Mouse (Mus musculus) limb, embryonic 15.5 days (tissue): ENCODE data around the gene Slc45a3. TPM values are rescaled to one million over a fixed set of nuclear protein-coding genes. Genes with fewer than 3 reads are reported as not detected.

Source experiments
- ATAC-seq: fragments of 200-750 bp; cut with Nextera tagmentation; 2 replicates; pipeline ENCODE4 v1.8.0; 2017; ENCODE audit warnings: low read depth, moderate TSS enrichment; ENCODE audit not compliant: insufficient number of reproducible peaks, low FRiP score, low TSS enrichment
- H3K27ac ChIP-seq: fragments of 300-500 bp; sonication (generic); 2 replicates; pipeline ENCODE4 v1.5.1; 2015; ENCODE audit warnings: moderate library complexity, mild to moderate bottlenecking, inconsistent platforms
- H3K27me3 ChIP-seq: fragments of 300-500 bp; sonication (generic); 2 replicates; pipeline ENCODE4 v1.6.1; 2015; ENCODE audit warnings: inconsistent platforms
- H3K36me3 ChIP-seq: fragments of 300-500 bp; sonication (generic); 2 replicates; pipeline ENCODE4 v1.6.1; 2015; ENCODE audit warnings: inconsistent platforms
- H3K4me1 ChIP-seq: fragments of 300-500 bp; sonication (generic); 2 replicates; pipeline ENCODE4 v1.6.1; 2015; ENCODE audit warnings: inconsistent platforms
- H3K4me2 ChIP-seq: fragments of 300-500 bp; sonication (generic); 2 replicates; pipeline ENCODE4 v1.6.1; 2015; ENCODE audit warnings: mild to moderate bottlenecking, inconsistent platforms
- H3K4me3 ChIP-seq: fragments of 300-500 bp; sonication (generic); 2 replicates; pipeline ENCODE4 v1.5.1; 2015; ENCODE audit warnings: mild to moderate bottlenecking, inconsistent platforms
- H3K9ac ChIP-seq: fragments of 300-500 bp; sonication (generic); 2 replicates; pipeline ENCODE4 v1.6.1; 2015; ENCODE audit warnings: inconsistent platforms
- H3K9me3 ChIP-seq: fragments of 300-500 bp; sonication (generic); 2 replicates; pipeline ENCODE4 v1.6.1; 2016; ENCODE audit warnings: inconsistent platforms
- WGBS: fragments of 180-500 bp; shearing (Covaris S2); methylation state at CpG from one replicate; pipeline ENCODE4 v1.1.7; 2015; 5-methylcytosine and 5-hydroxymethylcytosine counted together
- polyA plus RNA-seq: library from polyadenylated mRNA; unstranded; fragments of >200 nt; fragmentation: Nextera tagmentation; extraction: Ambion mirVana; gene quantifications from 2 replicates; pipeline ENCODE4 v1.2.1, GENCODE M21; 2015

Gene Slc45a3
- polyA plus RNA-seq, 1 experiment from 2014 or later = 14.2 TPM

DNA sequence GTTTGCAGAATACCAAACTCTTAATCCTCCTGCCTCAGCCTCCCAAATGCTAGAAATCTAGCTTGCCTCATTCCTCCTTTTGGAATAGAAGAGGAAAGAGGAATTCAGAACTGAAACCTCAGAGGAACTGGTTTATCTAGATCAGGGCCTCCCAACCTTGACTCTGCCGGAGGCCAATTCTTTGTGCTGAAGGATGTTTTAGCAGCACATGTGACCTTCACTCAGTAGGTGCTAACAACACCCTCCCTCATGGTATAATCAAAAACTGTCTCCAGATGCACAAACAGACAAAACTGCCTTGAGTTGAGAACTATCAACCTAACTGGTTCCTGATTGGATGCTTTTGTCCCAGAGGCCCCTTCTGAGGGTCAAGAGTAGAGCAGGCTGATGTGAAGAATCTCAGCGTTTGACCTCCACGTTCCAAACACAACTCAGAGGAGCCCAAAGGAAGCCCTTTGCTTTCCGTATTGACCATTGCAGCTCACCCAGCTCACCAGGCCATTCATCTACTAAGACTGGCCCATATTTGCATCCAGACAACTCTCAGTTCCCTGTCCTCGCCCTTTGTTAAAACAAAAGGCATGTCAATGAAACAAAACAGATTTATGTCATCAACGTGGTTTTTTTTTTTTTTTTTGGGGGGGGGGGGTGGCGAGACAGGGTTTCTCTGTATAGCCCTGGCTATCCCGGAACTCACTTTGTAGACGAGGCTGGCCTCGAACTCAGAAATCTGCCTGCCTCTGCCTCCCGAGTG, 16.1 kb upstream of the Slc45a3 start:
- Histone ChIP-seq H3K9ac (no peak overlapping the region), H3K27me3 (no peaks in the 10 kb centered on the region), H3K4me3 (no peak overlapping the region), H3K4me1 (peaks cover 14% of the 10 kb centered on the region; the same call in 1 of the 2 replicates), H3K9me3 (no peaks in the 10 kb centered on the region), H3K4me2 (no peak overlapping the region), H3K27ac (no peak overlapping the region), H3K36me3 (no peaks in the 10 kb centered on the region)
- WGBS = 86% methylated on average over 11 of the region's 11 CpGs
- ATAC-seq = no peak

DNA sequence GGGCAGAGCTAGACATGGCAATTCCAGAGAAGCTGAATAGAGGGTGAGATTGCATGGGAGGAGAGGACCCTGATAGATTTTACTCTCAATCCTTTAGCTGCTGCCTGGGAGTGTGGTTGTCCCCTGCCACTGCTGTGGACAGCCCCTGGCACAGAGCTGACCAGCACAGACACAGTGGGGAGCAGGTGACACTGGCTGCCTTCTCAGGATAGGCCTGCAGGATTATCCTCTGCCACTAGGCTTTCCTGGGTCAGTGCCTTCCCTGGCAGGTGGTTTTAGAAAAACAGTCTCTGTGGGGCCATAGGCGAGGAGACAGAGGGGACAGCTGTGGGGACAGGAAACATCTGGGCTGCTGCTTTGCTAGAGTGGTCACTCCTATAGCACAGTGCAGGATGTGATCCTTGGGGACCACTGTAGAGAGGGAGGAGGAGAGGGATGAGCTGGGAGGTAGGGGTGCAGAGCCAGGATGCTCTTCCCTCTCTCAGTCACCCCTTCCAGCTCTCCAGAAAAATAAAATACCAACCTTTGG, 14.7 kb upstream of the Slc45a3 start:
- 29% methylated on average over 1 of the region's 1 CpGs for WGBS
- Histone ChIP-seq H3K4me2 (no peak overlapping the region), H3K9me3 (no peaks in the 10 kb centered on the region), H3K27me3 (no peaks in the 10 kb centered on the region), H3K36me3 (no peaks in the 10 kb centered on the region), H3K4me3 (no peak overlapping the region), H3K4me1 (peaks cover 11% of the 10 kb centered on the region; the same call in 1 of the 2 replicates), H3K9ac (no peak overlapping the region), H3K27ac (no peak overlapping the region)
- ATAC-seq = no peak

DNA sequence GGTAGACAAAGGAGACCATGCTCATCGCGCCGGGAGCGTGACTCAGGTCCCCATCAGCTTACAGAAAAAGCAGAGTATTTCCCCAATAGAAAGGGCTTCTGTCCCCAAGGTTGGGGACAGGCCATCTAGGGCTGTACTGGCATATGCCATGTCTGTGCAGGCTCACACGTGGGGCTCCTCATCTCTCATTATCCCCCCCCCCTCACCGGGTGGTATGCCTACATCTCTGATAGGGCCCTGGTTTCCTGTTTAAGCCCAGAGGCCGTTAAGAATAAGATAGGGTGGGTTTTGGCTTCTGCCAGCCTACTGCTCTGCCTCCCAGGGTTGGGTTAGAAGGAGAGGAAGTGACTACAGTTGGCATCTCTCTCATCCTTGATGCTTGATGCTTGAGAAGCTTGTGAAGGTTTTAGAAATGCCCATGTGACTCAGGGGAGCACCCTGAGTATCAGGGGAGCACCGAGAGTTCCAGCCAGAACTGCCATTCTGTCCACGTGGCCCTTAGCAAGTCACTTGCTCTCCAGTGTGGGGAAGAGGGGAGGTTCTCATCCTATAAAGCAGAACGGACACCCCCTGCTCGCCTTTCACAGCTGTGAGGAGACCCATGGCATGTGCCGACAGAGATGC, 8.4 kb upstream of the Slc45a3 start:
- H3K4me3 ChIP-seq = no peak overlapping the region
- 78% methylated on average over 12 of the region's 12 CpGs for WGBS

DNA sequence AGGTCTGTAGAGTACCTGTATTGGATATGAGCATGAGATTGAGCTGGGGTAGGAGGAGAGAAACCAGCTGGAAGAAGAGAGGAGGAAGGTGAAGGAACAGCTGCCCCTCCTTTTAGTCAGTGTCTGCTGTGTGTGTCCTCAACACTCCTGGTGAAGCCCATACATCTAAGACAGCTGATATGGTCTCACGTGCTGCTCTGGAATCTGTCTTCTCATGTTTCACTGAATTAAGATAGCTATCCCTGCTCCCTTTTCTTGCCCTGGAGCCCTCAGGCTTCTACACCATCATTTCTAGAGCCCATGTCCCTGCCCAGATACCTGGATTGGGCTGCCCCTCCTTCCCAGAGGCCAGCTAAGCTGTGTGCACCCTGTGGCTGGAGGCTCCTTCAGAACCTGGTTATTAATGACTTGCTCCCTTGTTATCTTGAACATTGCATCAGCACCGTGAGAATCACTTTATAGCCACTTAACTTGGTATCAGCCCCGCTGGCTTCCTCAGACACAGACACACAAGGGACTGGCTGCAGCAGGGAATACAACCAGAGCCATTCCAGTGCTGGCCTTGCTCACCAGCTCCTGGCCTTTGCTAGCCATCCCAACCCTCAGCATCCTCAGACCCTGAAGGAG, 7.5 kb upstream of the Slc45a3 start:
- Histone ChIP-seq H3K4me3 (no peak overlapping the region), H3K4me1 (no peaks in the 10 kb centered on the region), H3K27me3 (peaks cover 4% of the 10 kb centered on the region; the same call in 1 of the 2 replicates), H3K9me3 (no peaks in the 10 kb centered on the region), H3K36me3 (no peaks in the 10 kb centered on the region), H3K4me2 (no peak overlapping the region), H3K27ac (no peak overlapping the region), H3K9ac (no peak overlapping the region)
- whole genome bisulfite sequencing = 15% methylated on average over 3 of the region's 3 CpGs
- no peak for ATAC-seq

More for the DNA sequence above, 8.4 kb upstream of the Slc45a3 start:
- Histone ChIP-seq H3K27ac (no peak overlapping the region), H3K36me3 (no peaks in the 10 kb centered on the region), H3K9me3 (no peaks in the 10 kb centered on the region), H3K4me1 (no peaks in the 10 kb centered on the region), H3K4me2 (no peak overlapping the region), H3K9ac (no peak overlapping the region), H3K27me3 (no peaks in the 10 kb centered on the region)
- no peak for ATAC-seq

DNA sequence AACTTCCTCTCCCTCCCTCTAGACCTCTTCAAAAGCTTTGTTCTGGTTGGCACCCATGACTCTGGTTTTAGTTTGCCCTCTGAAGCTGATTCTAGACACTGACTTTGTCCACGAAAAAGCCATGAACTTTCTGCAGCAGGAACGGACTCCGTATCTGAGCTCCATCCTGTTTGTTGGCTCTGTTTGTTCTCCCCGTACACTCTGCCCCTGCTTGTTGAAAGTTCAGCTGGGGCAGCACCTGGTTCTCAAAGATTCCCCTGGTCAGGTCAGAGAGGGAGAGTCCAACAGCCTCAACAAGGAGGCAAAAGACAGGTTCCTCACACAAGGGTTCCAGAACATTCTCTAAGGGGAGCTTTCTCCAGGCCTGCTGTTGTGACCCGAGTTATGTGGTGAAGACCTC, 5.4 kb upstream of the Slc45a3 start:
- Histone ChIP-seq H3K27me3 (peaks cover 17% of the 10 kb centered on the region), H3K36me3 (no peaks in the 10 kb centered on the region), H3K9me3 (no peaks in the 10 kb centered on the region), H3K4me2 (no peak overlapping the region), H3K27ac (no peak overlapping the region), H3K4me3 (no peak overlapping the region), H3K4me1 (peaks cover under 1% of the 10 kb centered on the region), H3K9ac (no peak overlapping the region)
- WGBS = 75% methylated on average over 5 of the region's 5 CpGs
- no peak for ATAC-seq

DNA sequence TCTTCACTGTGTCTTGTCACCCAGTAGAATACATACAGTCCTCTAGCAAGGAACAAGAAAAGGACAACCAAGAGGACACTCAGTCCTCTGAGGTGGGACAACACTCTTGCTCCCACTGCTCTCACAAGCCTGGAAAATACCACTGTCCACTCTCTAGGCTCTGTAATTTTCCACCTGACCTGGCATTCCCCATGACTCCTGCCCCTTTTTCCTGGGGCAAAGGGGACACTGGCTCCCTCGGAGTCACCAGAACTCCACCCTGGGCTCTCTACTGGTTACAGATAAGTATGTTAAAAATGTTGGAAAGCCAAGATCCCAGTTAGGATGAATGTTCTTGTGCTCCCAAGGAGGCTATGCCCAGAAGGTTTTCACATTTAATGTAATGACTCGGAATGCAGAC, 1.8 kb upstream of the Slc45a3 start:
- H3K27ac ChIP-seq = no peak overlapping the region
- H3K4me1 ChIP-seq = peaks cover 18% of the 10 kb centered on the region
- H3K27me3 ChIP-seq = peaks cover 49% of the 10 kb centered on the region
- H3K9me3 ChIP-seq = no peaks in the 10 kb centered on the region
- 65% methylated on average over 2 of the region's 2 CpGs for WGBS
- H3K4me3 ChIP-seq = no peak overlapping the region
- no peak overlapping the region for H3K9ac ChIP-seq
- H3K4me2 ChIP-seq = no peak overlapping the region
- no peak for ATAC-seq
- H3K36me3 ChIP-seq = no peaks in the 10 kb centered on the region

DNA sequence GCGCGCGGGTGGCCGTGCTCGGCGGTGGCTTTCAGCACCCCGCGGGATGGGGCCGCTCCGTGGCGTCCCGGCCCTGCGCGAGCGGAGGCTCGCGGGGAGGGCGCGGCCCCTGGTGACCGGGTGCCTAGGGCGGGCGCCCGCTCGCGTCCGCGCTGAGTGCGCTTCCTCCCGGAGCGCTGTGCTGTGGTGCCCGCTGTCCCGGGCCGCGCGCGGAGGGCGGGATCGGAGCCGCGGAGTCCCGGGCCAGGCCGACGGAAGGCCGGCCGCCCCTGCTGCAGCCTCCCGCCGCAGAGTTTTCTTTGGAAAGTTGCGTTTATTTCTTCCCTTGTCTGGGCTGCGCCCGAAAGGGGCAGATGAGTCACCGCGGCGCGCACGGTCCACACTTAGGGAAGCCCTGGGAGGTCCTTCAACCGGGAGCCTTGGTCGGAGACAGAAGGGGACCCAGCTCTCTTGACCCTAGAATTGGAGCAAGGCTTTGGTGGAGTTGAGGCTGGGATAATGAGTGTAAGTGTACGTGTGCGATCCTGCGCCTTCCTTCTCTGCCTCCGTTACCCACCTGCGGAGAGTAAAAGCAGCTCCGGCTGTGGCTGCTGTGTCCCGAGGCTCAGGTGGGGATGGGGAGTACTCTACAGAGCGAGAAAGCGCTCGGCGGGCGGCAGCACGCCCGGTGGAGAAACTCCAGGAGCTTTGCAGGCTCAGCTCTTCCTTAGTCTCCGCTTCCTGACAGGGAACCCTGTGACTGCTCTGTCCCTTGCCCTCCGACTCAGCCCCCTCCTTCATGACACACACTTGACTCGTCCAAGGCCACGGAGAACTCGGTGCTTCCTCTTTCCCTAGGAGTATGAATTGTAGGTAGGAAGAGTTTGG, 551 bp downstream of the Slc45a3 start:
- WGBS = under 1% methylated on average over 75 of the region's 76 CpGs
- peak; percentile 47 for ATAC-seq

DNA sequence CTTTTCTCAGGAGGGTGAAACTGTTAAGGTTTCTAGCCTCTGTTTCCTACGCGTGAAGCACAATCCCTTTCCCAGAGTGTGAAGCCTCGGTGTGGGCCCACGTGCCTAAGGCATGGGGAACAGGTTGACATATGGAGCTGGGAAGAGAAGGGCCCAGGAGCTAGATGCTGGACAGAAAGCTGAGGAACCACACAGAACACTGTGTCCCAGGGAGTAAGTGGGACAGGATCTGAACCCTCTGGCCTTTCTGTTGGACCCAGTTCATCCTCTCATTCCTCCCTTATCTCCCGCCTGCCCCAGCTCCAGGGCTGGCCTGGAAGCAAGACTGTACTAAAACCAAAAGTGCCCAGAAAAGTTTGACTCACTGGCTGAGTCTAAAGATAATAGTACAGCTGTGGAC, 1.3 kb downstream of the Slc45a3 start:
- WGBS = 35% methylated on average over 5 of the region's 5 CpGs
- H3K4me3 ChIP-seq = peak overlapping the region; percentile 76
- H3K9ac ChIP-seq = no peak overlapping the region

More for the DNA sequence above, 551 bp downstream of the Slc45a3 start:
- H3K4me2 ChIP-seq = peak overlapping the region; percentile 99
- H3K9ac ChIP-seq = peak overlapping the region; percentile 51
- no peaks in the 10 kb centered on the region for H3K9me3 ChIP-seq
- peak overlapping the region; percentile 76 for H3K4me3 ChIP-seq
- H3K27me3 ChIP-seq = peaks cover 53% of the 10 kb centered on the region
- no peaks in the 10 kb centered on the region for H3K36me3 ChIP-seq
- H3K27ac ChIP-seq = no peak overlapping the region
- H3K4me1 ChIP-seq = peaks cover 18% of the 10 kb centered on the region

DNA sequence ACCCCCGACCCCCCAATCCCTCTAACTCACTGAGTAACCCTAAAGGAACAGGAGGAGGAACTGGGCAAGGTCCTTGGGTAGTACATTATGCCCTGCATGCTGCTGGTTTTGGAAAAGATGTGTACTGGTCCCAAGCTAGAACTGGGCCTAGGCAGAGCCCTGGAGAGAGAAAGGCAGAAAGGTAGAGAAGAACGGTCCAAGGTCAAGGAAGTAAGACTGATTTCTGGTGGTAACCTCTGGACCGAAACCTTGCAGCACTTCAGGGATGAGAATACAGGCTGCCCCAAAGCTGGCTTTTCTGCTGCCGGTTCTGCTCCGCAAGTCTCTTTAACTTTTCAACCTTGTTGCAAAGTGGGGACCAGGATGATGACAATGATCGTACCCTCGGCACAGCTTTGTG, 1.8 kb downstream of the Slc45a3 start:
- H3K9me3 ChIP-seq = no peaks in the 10 kb centered on the region
- no peak overlapping the region for H3K27ac ChIP-seq
- ATAC-seq = no peak
- no peak overlapping the region for H3K4me2 ChIP-seq
- H3K4me1 ChIP-seq = peaks cover 18% of the 10 kb centered on the region
- H3K4me3 ChIP-seq = no peak overlapping the region
- H3K27me3 ChIP-seq = peaks cover 53% of the 10 kb centered on the region
- 79% methylated on average over 7 of the region's 7 CpGs for WGBS
- H3K36me3 ChIP-seq = no peaks in the 10 kb centered on the region
- H3K9ac ChIP-seq = no peak overlapping the region

More for the DNA sequence above, 1.3 kb downstream of the Slc45a3 start:
- Histone ChIP-seq H3K27ac (no peak overlapping the region), H3K27me3 (peaks cover 53% of the 10 kb centered on the region), H3K9me3 (no peaks in the 10 kb centered on the region), H3K4me1 (peaks cover 18% of the 10 kb centered on the region), H3K36me3 (no peaks in the 10 kb centered on the region), H3K4me2 (peak overlapping the region; percentile 99)
- ATAC-seq = no peak

DNA sequence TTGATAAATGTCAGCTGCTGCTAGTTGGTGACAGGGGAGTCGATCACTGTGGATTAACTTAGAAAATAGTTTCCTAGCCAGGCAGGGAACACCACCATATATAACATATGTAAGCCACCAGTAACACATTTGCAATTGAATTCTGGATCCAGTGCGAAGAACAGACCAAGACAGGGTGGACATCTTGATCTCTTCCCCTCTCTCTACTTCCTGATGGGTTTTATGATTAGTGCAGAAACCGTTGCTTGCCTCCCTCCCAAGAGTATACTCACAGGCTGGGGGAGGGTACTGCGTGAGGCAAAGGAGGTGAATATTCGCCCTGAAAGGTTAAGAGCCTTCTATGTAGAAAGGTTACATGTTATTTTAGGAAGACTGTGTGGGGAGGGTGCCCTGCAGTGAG, 3.1 kb downstream of the Slc45a3 start:
- Histone ChIP-seq H3K27me3 (peaks cover 46% of the 10 kb centered on the region), H3K4me1 (peaks cover 22% of the 10 kb centered on the region), H3K4me3 (no peak overlapping the region), H3K9ac (no peak overlapping the region), H3K4me2 (no peak overlapping the region), H3K9me3 (no peaks in the 10 kb centered on the region), H3K27ac (no peak overlapping the region), H3K36me3 (no peaks in the 10 kb centered on the region)
- ATAC-seq = no peak
- 41% methylated on average over 5 of the region's 5 CpGs for WGBS

DNA sequence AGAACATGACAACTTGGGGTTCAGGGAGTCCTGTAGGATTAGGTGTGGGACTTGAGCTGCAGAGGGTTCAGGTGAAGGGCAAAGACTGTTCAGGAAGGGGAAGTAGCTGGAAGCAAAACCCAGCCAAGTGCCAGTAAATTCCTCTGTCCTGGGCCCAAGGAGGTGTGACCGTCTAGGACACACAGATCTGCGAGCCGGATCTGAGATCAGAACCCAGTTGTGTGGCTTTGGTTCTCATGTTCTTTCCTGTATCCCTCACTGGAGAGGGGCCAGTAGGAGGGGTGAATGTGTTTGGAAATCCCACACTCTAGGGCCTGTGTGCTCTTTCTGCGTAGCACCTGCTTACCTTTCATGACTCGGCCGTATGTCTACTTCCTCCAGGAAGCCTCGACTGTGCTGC, 4.6 kb downstream of the Slc45a3 start:
- ATAC-seq = no peak
- Histone ChIP-seq H3K36me3 (no peaks in the 10 kb centered on the region), H3K4me2 (no peak overlapping the region), H3K27ac (no peak overlapping the region), H3K4me3 (no peak overlapping the region), H3K4me1 (peaks cover 34% of the 10 kb centered on the region), H3K9me3 (no peaks in the 10 kb centered on the region), H3K27me3 (peaks cover 37% of the 10 kb centered on the region), H3K9ac (no peak overlapping the region)
- WGBS = 60% methylated on average over 7 of the region's 7 CpGs
